Mouse (Mus musculus) forebrain, embryonic 12.5 days (tissue): ENCODE data around the gene Mrpl1. TPM values are rescaled to one million over a fixed set of nuclear protein-coding genes. Genes with fewer than 3 reads are reported as not detected.

ENCODE experiments used
- ATAC-seq: fragments of 200-750 bp; cut with Nextera tagmentation; 2 replicates; pipeline ENCODE4 v1.8.0; 2017; ENCODE audit warnings: moderate TSS enrichment; ENCODE audit not compliant: low FRiP score
- H3K27ac ChIP-seq: fragments of 300-500 bp; sonication (generic); 2 replicates; pipeline ENCODE4 v1.5.1; 2016; ENCODE audit warnings: mild to moderate bottlenecking
- H3K27me3 ChIP-seq: fragments of 300-500 bp; sonication (generic); 2 replicates; pipeline ENCODE4 v1.6.1; 2016; ENCODE audit warnings: mild to moderate bottlenecking
- H3K36me3 ChIP-seq: fragments of 300-500 bp; sonication (generic); replicated peaks from 2 replicates; pipeline ENCODE4 v1.6.1; 2016; ENCODE audit warnings: mild to moderate bottlenecking
- H3K4me1 ChIP-seq: fragments of 300-500 bp; sonication (generic); 2 replicates; pipeline ENCODE4 v1.6.1; 2016
- H3K4me2 ChIP-seq: fragments of 300-500 bp; sonication (generic); 2 replicates; pipeline ENCODE4 v1.6.1; 2016; ENCODE audit warnings: mild to moderate bottlenecking, moderate library complexity
- H3K4me3 ChIP-seq: fragments of 300-500 bp; sonication (generic); replicated peaks from 2 replicates; pipeline ENCODE4 v1.5.1; 2016; ENCODE audit warnings: mild to moderate bottlenecking
- H3K9ac ChIP-seq: fragments of 300-500 bp; sonication (generic); 2 replicates; pipeline ENCODE4 v1.6.1; 2016; ENCODE audit warnings: mild to moderate bottlenecking
- H3K9me3 ChIP-seq: fragments of 300-500 bp; sonication (generic); 2 replicates; pipeline ENCODE4 v1.6.1; 2016
- WGBS: fragments of 180-500 bp; shearing (Covaris S2); methylation state at CpG from one replicate; pipeline ENCODE4 v1.1.7; 2016; 5-methylcytosine and 5-hydroxymethylcytosine counted together
- polyA plus RNA-seq: library from polyadenylated mRNA; unstranded; fragments of >200 nt; fragmentation: Nextera tagmentation; extraction: Ambion mirVana; gene quantifications from 2 replicates; pipeline ENCODE4 v1.2.1, GENCODE M21; 2016

Gene Mrpl1
- polyA plus RNA-seq, 1 experiment from 2014 or later: 22.3 TPM

- H3K4me1 ChIP-seq: no peaks in the 10 kb centered on the region
- no peak overlapping the region for H3K4me2 ChIP-seq
- no peaks in the 10 kb centered on the region for H3K9me3 ChIP-seq
- no peaks in the 10 kb centered on the region for H3K27me3 ChIP-seq
- ATAC-seq: no peak
- no peak overlapping the region for H3K9ac ChIP-seq
- WGBS: 81% methylated on average over 11 of the region's 11 CpGs
- no peaks in the 10 kb centered on the region for H3K36me3 ChIP-seq
- no peak overlapping the region for H3K4me3 ChIP-seq
- H3K27ac ChIP-seq: no peak overlapping the region
Measured at GRCm38 (mm10) chr5:96176879-96177358, 32.4 kb upstream of the Mrpl1 start.

GRCm38 (mm10) chr5:96183211-96183610 is 26.1 kb upstream of the Mrpl1 start:
- H3K27ac ChIP-seq: no peak overlapping the region
- H3K27me3 ChIP-seq: no peaks in the 10 kb centered on the region
- no peak overlapping the region for H3K4me3 ChIP-seq
- no peak overlapping the region for H3K9ac ChIP-seq
- H3K4me1 ChIP-seq: no peaks in the 10 kb centered on the region
- no peak overlapping the region for H3K4me2 ChIP-seq
- WGBS: 56% methylated on average over 2 of the region's 2 CpGs
- no peaks in the 10 kb centered on the region for H3K36me3 ChIP-seq
- ATAC-seq: no peak
- no peaks in the 10 kb centered on the region for H3K9me3 ChIP-seq

- WGBS: 66% methylated on average over 2 of the region's 2 CpGs
- Histone ChIP-seq H3K4me2 (no peak overlapping the region), H3K9ac (no peak overlapping the region)
Measured at GRCm38 (mm10) chr5:96183987-96184386, 25.3 kb upstream of the Mrpl1 start.

GRCm38 (mm10) chr5:96189761-96190160 is 19.5 kb upstream of the Mrpl1 start:
- ATAC-seq: no peak
- no peaks in the 10 kb centered on the region for H3K36me3 ChIP-seq
- H3K27me3 ChIP-seq: no peaks in the 10 kb centered on the region
- H3K4me2 ChIP-seq: no peak overlapping the region
- no peak overlapping the region for H3K9ac ChIP-seq
- 86% methylated on average over 1 of the region's 1 CpGs for WGBS
- no peak overlapping the region for H3K27ac ChIP-seq
- H3K9me3 ChIP-seq: no peaks in the 10 kb centered on the region
- H3K4me3 ChIP-seq: no peak overlapping the region
- no peaks in the 10 kb centered on the region for H3K4me1 ChIP-seq

More at GRCm38 (mm10) chr5:96183987-96184386, 25.3 kb upstream of the Mrpl1 start:
- Histone ChIP-seq H3K4me3 (no peak overlapping the region), H3K4me1 (no peaks in the 10 kb centered on the region), H3K27me3 (no peaks in the 10 kb centered on the region), H3K27ac (no peak overlapping the region), H3K36me3 (no peaks in the 10 kb centered on the region), H3K9me3 (no peaks in the 10 kb centered on the region)
- no peak for ATAC-seq

GRCm38 (mm10) chr5:96191251-96191650 is 18.0 kb upstream of the Mrpl1 start:
- H3K27me3 ChIP-seq: no peaks in the 10 kb centered on the region
- WGBS: 72% methylated on average over 4 of the region's 4 CpGs

GRCm38 (mm10) chr5:96196547-96197052 is 12.7 kb upstream of the Mrpl1 start:
- H3K4me3 ChIP-seq: no peak overlapping the region
- no peak overlapping the region for H3K4me2 ChIP-seq
- no peaks in the 10 kb centered on the region for H3K9me3 ChIP-seq
- 65% methylated on average over 2 of the region's 2 CpGs for WGBS
- H3K36me3 ChIP-seq: no peaks in the 10 kb centered on the region
- no peak overlapping the region for H3K27ac ChIP-seq
- H3K27me3 ChIP-seq: no peaks in the 10 kb centered on the region
- H3K9ac ChIP-seq: no peak overlapping the region
- no peak for ATAC-seq
- H3K4me1 ChIP-seq: no peaks in the 10 kb centered on the region

More at GRCm38 (mm10) chr5:96191251-96191650, 18.0 kb upstream of the Mrpl1 start:
- H3K36me3 ChIP-seq: no peaks in the 10 kb centered on the region
- H3K27ac ChIP-seq: no peak overlapping the region
- H3K4me2 ChIP-seq: no peak overlapping the region
- no peak overlapping the region for H3K9ac ChIP-seq
- no peaks in the 10 kb centered on the region for H3K9me3 ChIP-seq
- H3K4me3 ChIP-seq: no peak overlapping the region
- H3K4me1 ChIP-seq: no peaks in the 10 kb centered on the region
- no peak for ATAC-seq

GRCm38 (mm10) chr5:96198271-96198670 is 11.0 kb upstream of the Mrpl1 start:
- no peaks in the 10 kb centered on the region for H3K27me3 ChIP-seq
- no peaks in the 10 kb centered on the region for H3K4me1 ChIP-seq
- H3K4me3 ChIP-seq: no peak overlapping the region
- no peak overlapping the region for H3K27ac ChIP-seq
- H3K9me3 ChIP-seq: no peaks in the 10 kb centered on the region
- H3K4me2 ChIP-seq: no peak overlapping the region
- no peak for ATAC-seq
- WGBS: 61% methylated on average over 6 of the region's 6 CpGs
- H3K36me3 ChIP-seq: no peaks in the 10 kb centered on the region
- no peak overlapping the region for H3K9ac ChIP-seq

- no peak for ATAC-seq
- H3K27ac ChIP-seq: no peak overlapping the region
- H3K36me3 ChIP-seq: no peaks in the 10 kb centered on the region
- no peak overlapping the region for H3K9ac ChIP-seq
- H3K27me3 ChIP-seq: no peaks in the 10 kb centered on the region
- WGBS: 85% methylated on average over 3 of the region's 3 CpGs
- H3K4me3 ChIP-seq: no peak overlapping the region
- H3K4me2 ChIP-seq: no peak overlapping the region
- no peaks in the 10 kb centered on the region for H3K4me1 ChIP-seq
- no peaks in the 10 kb centered on the region for H3K9me3 ChIP-seq
Measured at GRCm38 (mm10) chr5:96200269-96200668, 9.0 kb upstream of the Mrpl1 start.

- Histone ChIP-seq H3K4me2 (no peak overlapping the region), H3K36me3 (no peaks in the 10 kb centered on the region), H3K4me3 (no peak overlapping the region), H3K9me3 (no peaks in the 10 kb centered on the region), H3K9ac (no peak overlapping the region), H3K4me1 (no peaks in the 10 kb centered on the region), H3K27me3 (no peaks in the 10 kb centered on the region), H3K27ac (no peak overlapping the region)
- no peak for ATAC-seq
- 83% methylated on average over 10 of the region's 10 CpGs for WGBS
Measured at GRCm38 (mm10) chr5:96201462-96202154, 7.7 kb upstream of the Mrpl1 start.

GRCm38 (mm10) chr5:96206897-96207296 is 2.4 kb upstream of the Mrpl1 start:
- Histone ChIP-seq H3K27me3 (no peaks in the 10 kb centered on the region), H3K4me3 (no peak overlapping the region), H3K36me3 (no peaks in the 10 kb centered on the region), H3K4me2 (no peak overlapping the region), H3K4me1 (peaks cover 13% of the 10 kb centered on the region), H3K9me3 (no peaks in the 10 kb centered on the region), H3K9ac (no peak overlapping the region), H3K27ac (no peak overlapping the region)
- no peak for ATAC-seq
- 53% methylated on average over 2 of the region's 2 CpGs for WGBS

- Histone ChIP-seq H3K27ac (no peak overlapping the region), H3K27me3 (no peaks in the 10 kb centered on the region), H3K4me1 (peaks cover 13% of the 10 kb centered on the region), H3K9ac (no peak overlapping the region), H3K4me3 (no peak overlapping the region), H3K4me2 (no peak overlapping the region), H3K36me3 (no peaks in the 10 kb centered on the region), H3K9me3 (no peaks in the 10 kb centered on the region)
- 80% methylated on average over 2 of the region's 2 CpGs for WGBS
- no peak for ATAC-seq
Measured at GRCm38 (mm10) chr5:96207531-96207930, 1.8 kb upstream of the Mrpl1 start.

GRCm38 (mm10) chr5:96208543-96208942 is 750 bp upstream of the Mrpl1 start:
- Histone ChIP-seq H3K9ac (no peak overlapping the region), H3K27ac (no peak overlapping the region), H3K27me3 (no peaks in the 10 kb centered on the region), H3K4me3 (no peak overlapping the region), H3K4me2 (no peak overlapping the region), H3K9me3 (no peaks in the 10 kb centered on the region), H3K4me1 (peaks cover 13% of the 10 kb centered on the region), H3K36me3 (no peaks in the 10 kb centered on the region)
- ATAC-seq: no peak
- WGBS: 76% methylated on average over 4 of the region's 4 CpGs
